Mouse (Mus musculus) limb, embryonic 11.5 days (tissue): Measurements from ENCODE around the gene Hivep3. TPM values are rescaled to one million over a fixed set of nuclear protein-coding genes. Genes with fewer than 3 reads are reported as not detected.

ENCODE experiments used
- ATAC-seq: fragments of 200-750 bp; cut with Nextera tagmentation; 2 replicates; pipeline ENCODE4 v1.8.0; 2017; ENCODE audit warnings: low read depth; ENCODE audit not compliant: insufficient number of reproducible peaks, low FRiP score, low TSS enrichment
- DNase-seq: peaks from one replicate; pipeline ENCODE4 v3.0.0-alpha.2; 2015; ENCODE audit warnings: low spot score
- H3K27ac ChIP-seq: fragments of 300-500 bp; sonication (generic); replicated peaks from 2 replicates; pipeline ENCODE4 v1.5.1; 2014; ENCODE audit warnings: low read depth, mild to moderate bottlenecking, low read length
- H3K27me3 ChIP-seq: fragments of 300-500 bp; sonication (generic); 2 replicates; pipeline ENCODE4 v1.6.1; 2014; ENCODE audit warnings: mild to moderate bottlenecking, low read length, mixed read lengths; ENCODE audit not compliant: control insufficient read depth, insufficient read depth
- H3K36me3 ChIP-seq: fragments of 300-500 bp; sonication (generic); 2 replicates; pipeline ENCODE4 v1.6.1; 2014; ENCODE audit warnings: mild to moderate bottlenecking, low read length, moderate library complexity, mixed read lengths; ENCODE audit not compliant: control insufficient read depth, insufficient read depth
- H3K4me1 ChIP-seq: fragments of 300-500 bp; sonication (generic); 2 replicates; pipeline ENCODE4 v1.6.1; 2014; ENCODE audit warnings: low read length, mixed read lengths; ENCODE audit not compliant: control insufficient read depth, insufficient read depth
- H3K4me2 ChIP-seq: fragments of 300-500 bp; sonication (generic); 2 replicates; pipeline ENCODE4 v1.6.1; 2014; ENCODE audit warnings: low read depth, mild to moderate bottlenecking, moderate library complexity; ENCODE audit not compliant: severe bottlenecking
- H3K4me3 ChIP-seq: fragments of 300-500 bp; sonication (generic); 2 replicates; pipeline ENCODE4 v1.5.1; 2014; ENCODE audit warnings: low read depth, low read length
- H3K9ac ChIP-seq: fragments of 300-500 bp; sonication (generic); 2 replicates; pipeline ENCODE4 v1.6.1; 2014; ENCODE audit warnings: mild to moderate bottlenecking, low read length
- H3K9me3 ChIP-seq: fragments of 300-500 bp; sonication (generic); 2 replicates; pipeline ENCODE4 v1.6.1; 2016; ENCODE audit warnings: low read length; ENCODE audit not compliant: control insufficient read depth
- WGBS: fragments of 180-500 bp; shearing (Covaris S2); extraction: QIAGEN DNeasy Blood & Tissue Kit; methylation state at CpG from one replicate; pipeline ENCODE4 v1.1.7; 2014; 5-methylcytosine and 5-hydroxymethylcytosine counted together
- polyA plus RNA-seq: library from polyadenylated mRNA; unstranded; fragments of >200 nt; fragmentation: Nextera tagmentation; extraction: Ambion mirVana; gene quantifications from 2 replicates; pipeline ENCODE4 v1.2.1, GENCODE M21; 2014

Gene Hivep3
- polyA plus RNA-seq, 1 experiment from 2014 or later = 0.55 TPM

GRCm38 (mm10) chr4:119932549-119933257 lies 199.1 kb downstream of the Hivep3 start:
- ATAC-seq = no peak
- H3K27ac ChIP-seq = no peak overlapping the region
- 22% methylated on average over 13 of the region's 13 CpGs for WGBS
- no peak for DNase-seq
- no peaks in the 10 kb centered on the region for H3K4me1 ChIP-seq
- no peaks in the 10 kb centered on the region for H3K36me3 ChIP-seq
- no peaks in the 10 kb centered on the region for H3K9me3 ChIP-seq
- no peak overlapping the region for H3K4me2 ChIP-seq
- H3K4me3 ChIP-seq = no peak overlapping the region
- H3K9ac ChIP-seq = no peak overlapping the region
- H3K27me3 ChIP-seq = no peaks in the 10 kb centered on the region

- Histone ChIP-seq H3K4me2 (no peak overlapping the region), H3K27ac (no peak overlapping the region), H3K9ac (no peak overlapping the region), H3K4me3 (no peak overlapping the region), H3K27me3 (no peaks in the 10 kb centered on the region), H3K9me3 (no peaks in the 10 kb centered on the region), H3K36me3 (no peaks in the 10 kb centered on the region), H3K4me1 (no peaks in the 10 kb centered on the region)
- 74% methylated on average over 4 of the region's 4 CpGs for WGBS
- ATAC-seq = no peak
- DNase-seq = no peak
These were observed 201.3 kb downstream of the Hivep3 start for GRCm38 (mm10) chr4:119934901-119935300.

- Histone ChIP-seq H3K4me2 (no peak overlapping the region), H3K27ac (no peak overlapping the region)
These were observed 204.3 kb downstream of the Hivep3 start for GRCm38 (mm10) chr4:119937876-119938275.

GRCm38 (mm10) chr4:119938518-119938917 lies 204.9 kb downstream of the Hivep3 start:
- DNase-seq (no peak), ATAC-seq (no peak)
- H3K4me3 ChIP-seq = no peak overlapping the region
- WGBS = 80% methylated on average over 4 of the region's 4 CpGs
- no peak overlapping the region for H3K4me2 ChIP-seq
- no peaks in the 10 kb centered on the region for H3K36me3 ChIP-seq
- no peak overlapping the region for H3K9ac ChIP-seq
- no peaks in the 10 kb centered on the region for H3K4me1 ChIP-seq
- H3K27ac ChIP-seq = no peak overlapping the region
- H3K27me3 ChIP-seq = no peaks in the 10 kb centered on the region
- H3K9me3 ChIP-seq = no peaks in the 10 kb centered on the region

More at GRCm38 (mm10) chr4:119937876-119938275, 204.3 kb downstream of the Hivep3 start:
- H3K4me3 ChIP-seq = no peak overlapping the region
- DNase-seq = no peak
- 84% methylated on average over 7 of the region's 7 CpGs for WGBS
- no peak overlapping the region for H3K9ac ChIP-seq
- no peak for ATAC-seq
- no peaks in the 10 kb centered on the region for H3K27me3 ChIP-seq
- H3K4me1 ChIP-seq = no peaks in the 10 kb centered on the region
- H3K36me3 ChIP-seq = no peaks in the 10 kb centered on the region
- no peaks in the 10 kb centered on the region for H3K9me3 ChIP-seq

GRCm38 (mm10) chr4:119939786-119940185 lies 206.2 kb downstream of the Hivep3 start:
- 86% methylated on average over 6 of the region's 6 CpGs for WGBS
- DNase-seq (no peak), ATAC-seq (no peak)
- Histone ChIP-seq H3K36me3 (no peaks in the 10 kb centered on the region), H3K27me3 (no peaks in the 10 kb centered on the region), H3K9me3 (no peaks in the 10 kb centered on the region), H3K4me3 (no peak overlapping the region), H3K4me2 (no peak overlapping the region), H3K4me1 (no peaks in the 10 kb centered on the region), H3K9ac (no peak overlapping the region), H3K27ac (no peak overlapping the region)

- H3K27me3 ChIP-seq = no peaks in the 10 kb centered on the region
- H3K9me3 ChIP-seq = no peaks in the 10 kb centered on the region
- no peak for ATAC-seq
- H3K36me3 ChIP-seq = no peaks in the 10 kb centered on the region
- DNase-seq = no peak
- no peak overlapping the region for H3K4me3 ChIP-seq
- no peak overlapping the region for H3K27ac ChIP-seq
- H3K4me2 ChIP-seq = no peak overlapping the region
- no peak overlapping the region for H3K9ac ChIP-seq
- 74% methylated on average over 3 of the region's 3 CpGs for WGBS
- no peaks in the 10 kb centered on the region for H3K4me1 ChIP-seq
These were observed 212.8 kb downstream of the Hivep3 start for GRCm38 (mm10) chr4:119946224-119946887.

GRCm38 (mm10) chr4:119947232-119948162 lies 213.9 kb downstream of the Hivep3 start:
- no peak for ATAC-seq

GRCm38 (mm10) chr4:119948406-119948805 lies 214.8 kb downstream of the Hivep3 start:
- DNase-seq (no peak), ATAC-seq (no peak)
- no peaks in the 10 kb centered on the region for H3K27me3 ChIP-seq
- no peak overlapping the region for H3K4me3 ChIP-seq
- no peak overlapping the region for H3K27ac ChIP-seq
- no peak overlapping the region for H3K9ac ChIP-seq
- no peaks in the 10 kb centered on the region for H3K9me3 ChIP-seq
- H3K4me1 ChIP-seq = no peaks in the 10 kb centered on the region
- no peaks in the 10 kb centered on the region for H3K36me3 ChIP-seq
- WGBS = 84% methylated on average over 6 of the region's 6 CpGs
- no peak overlapping the region for H3K4me2 ChIP-seq

More at GRCm38 (mm10) chr4:119947232-119948162, 213.9 kb downstream of the Hivep3 start:
- no peaks in the 10 kb centered on the region for H3K9me3 ChIP-seq
- H3K9ac ChIP-seq = no peak overlapping the region
- no peaks in the 10 kb centered on the region for H3K36me3 ChIP-seq
- no peaks in the 10 kb centered on the region for H3K4me1 ChIP-seq
- no peak overlapping the region for H3K27ac ChIP-seq
- H3K4me2 ChIP-seq = no peak overlapping the region
- no peak for DNase-seq
- H3K27me3 ChIP-seq = no peaks in the 10 kb centered on the region
- H3K4me3 ChIP-seq = no peak overlapping the region
- WGBS = 70% methylated on average over 12 of the region's 12 CpGs
